Comparison of ENCODE assay signal across 9 mouse cellular contexts in the genomic region with DNA sequence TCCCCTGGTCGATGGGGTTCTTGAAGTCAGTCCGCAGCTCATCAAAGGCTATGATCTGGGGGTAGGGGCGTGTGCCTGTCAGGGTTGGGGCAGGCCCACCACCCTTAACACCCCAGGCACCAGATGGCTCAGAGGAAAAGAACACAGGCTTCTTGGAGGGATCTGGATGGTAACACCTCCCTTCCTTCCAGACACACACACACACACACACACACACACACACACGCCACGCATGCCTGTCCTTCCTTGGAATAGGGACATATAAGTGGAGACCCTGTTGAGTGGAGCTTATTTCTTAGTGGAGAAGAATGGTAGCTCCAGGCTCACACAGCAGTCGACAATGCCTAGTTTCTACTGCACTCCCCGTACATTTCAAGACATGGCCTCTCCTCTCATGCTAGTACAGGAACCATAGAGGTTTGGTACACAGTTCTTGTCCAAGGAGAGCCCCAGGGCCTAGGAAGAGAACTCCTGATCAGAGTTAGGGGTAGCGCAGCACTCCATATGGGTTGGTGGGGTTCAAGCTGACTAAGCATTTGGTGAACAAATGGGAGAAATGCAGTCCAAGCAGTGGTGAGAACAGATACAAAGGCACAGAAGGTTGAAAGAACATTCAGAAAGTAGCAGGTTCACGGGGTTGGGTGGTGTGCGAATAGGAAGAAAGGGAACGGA. TPM values are rescaled to one million over a fixed set of nuclear protein-coding genes. Genes with fewer than 3 reads are reported as not detected.
DNase-seq lines count a peak whose midpoint lies in the region; ATAC-seq lines count a peak whose summit lies in the region.
"Had no signal": no experiment of that assay in that cellular context is flagged by ENCODE, and none has a peak within 500 bp of the region (broad histone marks: within the 10 kb centered on the region; RNA-seq: fewer than 3 reads in every experiment).

No protein-coding gene starts in this region.

- no peaks in the 10 kb centered on the region for H3K9me3 ChIP-seq in neural tube, embryonic 11.5 days (ENCODE audit: control insufficient read depth, low read length)
- H3K9me3 ChIP-seq in neural tube, embryonic 14.5 days (ENCODE audit: control insufficient read depth, low read length) = no peaks in the 10 kb centered on the region

- WGBS in neural tube, embryonic 11.5 days = 40% methylated on average over 11 of the region's 11 CpGs
- WGBS in neural tube, embryonic 14.5 days = 33% methylated on average over 11 of the region's 11 CpGs

- H3K9ac ChIP-seq in neural tube, embryonic 11.5 days (ENCODE audit: low read length) = no peak overlapping the region; the same call in 1 of the 2 replicates
- peak overlapping the region; percentile 37; the same call in 1 of the 2 replicates for H3K9ac ChIP-seq in neural tube, embryonic 14.5 days (replicated peaks; ENCODE audit: low read depth, low read length)

- H3K4me1 ChIP-seq in neural tube, embryonic 11.5 days (ENCODE audit: control insufficient read depth, insufficient read depth, low read length) = peaks cover 38% of the 10 kb centered on the region
- peaks cover 41% of the 10 kb centered on the region for H3K4me1 ChIP-seq in neural tube, embryonic 14.5 days (ENCODE audit: control insufficient read depth, insufficient read depth, low read length)

- H3K4me2 ChIP-seq in neural tube, embryonic 11.5 days (ENCODE audit: low read depth) = peak overlapping the region; percentile 98
- H3K4me2 ChIP-seq in neural tube, embryonic 14.5 days (ENCODE audit: low read depth, low read length) = peak overlapping the region; percentile 59

- ATAC-seq in neural tube, embryonic 11.5 days (ENCODE audit: insufficient read depth, low FRiP score, low TSS enrichment) = peak; percentile 2; the same call in 1 of the 2 replicates
- peak; percentile 8 for ATAC-seq in neural tube, embryonic 14.5 days (ENCODE audit: low read depth)
- no peak for ATAC-seq in megakaryocyte, adult 5-6 weeks (ENCODE audit: poor library complexity, severe bottlenecking)

- no peaks in the 10 kb centered on the region for H3K27me3 ChIP-seq in neural tube, embryonic 11.5 days (ENCODE audit: control insufficient read depth, insufficient read depth, low read length)
- H3K27me3 ChIP-seq in neural tube, embryonic 14.5 days (ENCODE audit: control insufficient read depth, insufficient read depth, low read length) = no peaks in the 10 kb centered on the region

- DNase-seq in cerebellum, adult 11-12 months = peak; percentile 28
- no peak for DNase-seq in cerebellum, postnatal 4 days (ENCODE audit: low spot score in 2 of 2)
- DNase-seq in neural tube, embryonic 11.5 days (ENCODE audit: low spot score) = no peak
- DNase-seq in neural tube, embryonic 10.5 days (ENCODE audit: extremely low spot score, low spot score) = no peak
- peak; percentile 29 for DNase-seq in induced T-regulatory cell, adult 2 months (ENCODE audit: low read depth)
- no peak for DNase-seq in frontal cortex, postnatal 25 days (ENCODE audit: low spot score in 2 of 2)

- peak overlapping the region; percentile 15 for H3K4me3 ChIP-seq in neural tube, embryonic 11.5 days (ENCODE audit: low read depth, low read length)
- H3K4me3 ChIP-seq in neural tube, embryonic 14.5 days (ENCODE audit: low read depth, low read length) = peak overlapping the region; percentile 87

- H3K27ac ChIP-seq in neural tube, embryonic 11.5 days (ENCODE audit: low read depth, low read length) = peak overlapping the region; percentile 42; the same call in 1 of the 2 replicates
- peak overlapping the region; percentile 75 for H3K27ac ChIP-seq in neural tube, embryonic 14.5 days (ENCODE audit: low read depth, low read length)

- peaks cover 9% of the 10 kb centered on the region for H3K36me3 ChIP-seq in neural tube, embryonic 11.5 days (ENCODE audit: control insufficient read depth, insufficient read depth, low read length)
- peaks cover 38% of the 10 kb centered on the region for H3K36me3 ChIP-seq in neural tube, embryonic 14.5 days (ENCODE audit: control insufficient read depth, insufficient read depth, low read length)

RNA-seq across cellular contexts. Expression of gene Cnih2, which starts 3.4 kb away (rescaled TPM):
- 110 and 127 TPM in 2 replicates for polyA plus RNA-seq in neural tube, embryonic 11.5 days (2014; fragmentation: Nextera tagmentation; extraction: Ambion mirVana)
- polyA plus RNA-seq in neural tube, embryonic 14.5 days (2014; fragmentation: Nextera tagmentation; extraction: Ambion mirVana) = 433 and 499 TPM in 2 replicates
- not detected in 2 replicates for total RNA-seq in megakaryocyte, adult 5-6 weeks (2015)
- not detected in 2 replicates for total RNA-seq in megakaryocyte, adult 5-6 weeks (2017)

RNA-seq across cellular contexts. Expression of gene Yif1a, which starts 6.5 kb away (rescaled TPM):
- 80.4 and 88.0 TPM in 2 replicates for polyA plus RNA-seq in neural tube, embryonic 11.5 days (2014; fragmentation: Nextera tagmentation; extraction: Ambion mirVana)
- 62.2 and 63.5 TPM in 2 replicates for polyA plus RNA-seq in neural tube, embryonic 14.5 days (2014; fragmentation: Nextera tagmentation; extraction: Ambion mirVana)
- 30.6 and 33.4 TPM in 2 replicates for total RNA-seq in megakaryocyte, adult 5-6 weeks (2015)
- total RNA-seq in megakaryocyte, adult 5-6 weeks (2017) = 8.5 and 14.1 TPM in 2 replicates

RNA-seq across cellular contexts. Expression of gene Tmem151a, which starts 9.6 kb away (rescaled TPM):
- 1.8 and 2.0 TPM in 2 replicates for polyA plus RNA-seq in neural tube, embryonic 11.5 days (2014; fragmentation: Nextera tagmentation; extraction: Ambion mirVana)
- polyA plus RNA-seq in neural tube, embryonic 14.5 days (2014; fragmentation: Nextera tagmentation; extraction: Ambion mirVana) = 19.8 and 23.7 TPM in 2 replicates
- not detected in 2 replicates for total RNA-seq in megakaryocyte, adult 5-6 weeks (2015)
- not detected in 2 replicates for total RNA-seq in megakaryocyte, adult 5-6 weeks (2017)
- total RNA-seq: hematopoietic stem cell, adult 5-6 weeks had no signal

RNA-seq across cellular contexts. Expression of gene Rab1b, which starts 12.0 kb away (rescaled TPM):
- polyA plus RNA-seq in neural tube, embryonic 11.5 days (2014; fragmentation: Nextera tagmentation; extraction: Ambion mirVana) = 250 and 266 TPM in 2 replicates
- polyA plus RNA-seq in neural tube, embryonic 14.5 days (2014; fragmentation: Nextera tagmentation; extraction: Ambion mirVana) = 199 and 222 TPM in 2 replicates
- total RNA-seq in megakaryocyte, adult 5-6 weeks (2015) = 67.7 and 77.3 TPM in 2 replicates
- total RNA-seq in megakaryocyte, adult 5-6 weeks (2017) = 120 and 127 TPM in 2 replicates

RNA-seq across cellular contexts. Expression of gene Klc2, which starts 23.5 kb away (rescaled TPM):
- 40.2 and 43.5 TPM in 2 replicates for polyA plus RNA-seq in neural tube, embryonic 11.5 days (2014; fragmentation: Nextera tagmentation; extraction: Ambion mirVana)
- 84.6 and 91.9 TPM in 2 replicates for polyA plus RNA-seq in neural tube, embryonic 14.5 days (2014; fragmentation: Nextera tagmentation; extraction: Ambion mirVana)
- 2.1 and 3.2 TPM in 2 replicates for total RNA-seq in megakaryocyte, adult 5-6 weeks (2015)
- 2.1 and 4.6 TPM in 2 replicates for total RNA-seq in megakaryocyte, adult 5-6 weeks (2017)

Comparison
In these comparisons a context has a peak if more than half of its experiments do, and no peak if none do; other contexts are left out.
1. DNase-seq: peak in cerebellum, adult 11-12 months (single experiment) and induced T-regulatory cell, adult 2 months (single experiment); none in cerebellum, postnatal 4 days (0 of 2), neural tube, embryonic 11.5 days (single experiment), neural tube, embryonic 10.5 days (single experiment) and frontal cortex, postnatal 25 days (0 of 2).